Mouse (Mus musculus): ENCODE measurements around the gene Bcr. TPM values are rescaled to one million over a fixed set of nuclear protein-coding genes. Genes with fewer than 3 reads are reported as not detected.
A peak's percentile ranks its signal among the peaks of the same experiment; 100 is the strongest.

The Bcr gene
- polyA plus RNA-seq, 1 experiment from 2014 or later: 9.1 TPM

DNA sequence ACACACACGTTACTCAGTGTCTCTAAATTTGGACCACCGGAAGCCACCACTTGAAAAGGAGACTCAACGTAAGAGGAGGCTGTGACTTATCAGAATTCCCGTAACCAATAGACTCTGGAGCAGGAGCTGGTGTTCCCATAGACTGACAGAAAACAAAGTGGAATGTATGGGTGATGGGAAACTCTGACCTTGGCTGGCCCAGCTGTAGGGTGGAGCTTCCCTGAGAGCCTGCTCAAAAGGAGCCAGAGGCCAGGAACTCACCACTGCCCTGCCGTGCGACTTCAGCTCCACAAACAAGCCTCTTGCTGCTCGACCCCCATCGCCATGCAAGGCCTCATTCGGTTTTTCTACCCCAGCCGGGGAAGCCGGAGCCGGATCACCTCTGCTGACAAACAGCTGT, 113.3 kb downstream of the Bcr start:
- peaks cover 88% of the 10 kb centered on the region for H3K36me3 ChIP-seq
- no peak for ATAC-seq (ENCODE audit: low FRiP score, low read depth)

DNA sequence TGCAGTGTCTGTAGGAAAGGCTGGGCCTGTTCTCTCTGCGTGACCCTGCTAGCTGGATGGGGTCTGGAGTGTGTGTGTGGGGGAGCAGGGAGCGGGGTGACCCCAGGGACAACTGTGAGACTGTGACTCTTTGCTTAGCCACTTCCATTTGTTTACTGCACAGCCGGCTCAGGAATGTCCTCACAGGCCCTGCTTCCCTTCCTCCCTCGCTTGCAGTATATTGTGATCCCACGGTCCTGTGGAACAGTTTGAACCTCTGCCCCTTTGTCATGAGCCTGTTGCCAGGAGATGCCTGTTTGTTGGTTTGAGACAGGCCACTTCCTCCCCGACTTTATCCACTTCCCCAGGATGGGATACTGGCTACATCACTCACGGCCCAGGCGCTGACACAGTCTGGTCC, 116.1 kb downstream of the Bcr start:
- Histone ChIP-seq H3K4me3 (no peak overlapping the region), H3K27ac (no peak overlapping the region), H3K27me3 (no peaks in the 10 kb centered on the region), H3K36me3 (peaks cover 93% of the 10 kb centered on the region), H3K9ac (no peak overlapping the region), H3K4me2 (replicated peaks) (no peak overlapping the region), H3K9me3 (no peaks in the 10 kb centered on the region), H3K4me1 (no peaks in the 10 kb centered on the region)
- 83% methylated on average over 8 of the region's 8 CpGs for WGBS
- ATAC-seq (ENCODE audit: low FRiP score, low read depth): no peak

More for the DNA sequence above, 113.3 kb downstream of the Bcr start:
- Histone ChIP-seq H3K4me2 (replicated peaks) (no peak overlapping the region), H3K9ac (no peak overlapping the region; the same call in 1 of the 2 replicates), H3K27me3 (no peaks in the 10 kb centered on the region), H3K4me3 (no peak overlapping the region), H3K9me3 (no peaks in the 10 kb centered on the region), H3K4me1 (no peaks in the 10 kb centered on the region), H3K27ac (no peak overlapping the region)
- WGBS: 86% methylated on average over 12 of the region's 12 CpGs

DNA sequence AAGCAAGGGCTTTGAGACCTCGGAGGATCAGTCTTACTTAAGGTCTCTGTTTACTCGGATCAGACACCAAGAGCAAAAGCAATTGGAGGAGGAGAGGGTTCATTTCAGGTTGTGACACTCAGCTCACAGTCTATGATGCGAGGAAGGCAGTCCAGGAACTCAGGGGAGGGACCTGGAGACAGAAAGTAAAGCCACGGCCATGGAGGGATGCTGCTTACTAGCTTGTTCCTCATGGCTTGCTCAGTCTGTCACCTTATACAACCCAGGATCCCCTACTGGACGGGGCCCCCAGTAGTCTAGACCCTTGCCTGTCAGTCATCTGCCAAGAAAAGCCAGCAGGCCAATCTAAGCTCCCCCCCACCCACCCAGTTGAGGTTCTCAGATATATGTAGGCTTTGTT, 118.5 kb downstream of the Bcr start:
- Histone ChIP-seq H3K4me3 (no peak overlapping the region), H3K27ac (no peak overlapping the region), H3K9me3 (no peaks in the 10 kb centered on the region), H3K27me3 (no peaks in the 10 kb centered on the region), H3K9ac (no peak overlapping the region), H3K36me3 (peaks cover 95% of the 10 kb centered on the region), H3K4me2 (replicated peaks) (no peak overlapping the region), H3K4me1 (no peaks in the 10 kb centered on the region; the same call in 1 of the 2 replicates)
- 89% methylated on average over 5 of the region's 5 CpGs for WGBS
- ATAC-seq (ENCODE audit: low FRiP score, low read depth): no peak

DNA sequence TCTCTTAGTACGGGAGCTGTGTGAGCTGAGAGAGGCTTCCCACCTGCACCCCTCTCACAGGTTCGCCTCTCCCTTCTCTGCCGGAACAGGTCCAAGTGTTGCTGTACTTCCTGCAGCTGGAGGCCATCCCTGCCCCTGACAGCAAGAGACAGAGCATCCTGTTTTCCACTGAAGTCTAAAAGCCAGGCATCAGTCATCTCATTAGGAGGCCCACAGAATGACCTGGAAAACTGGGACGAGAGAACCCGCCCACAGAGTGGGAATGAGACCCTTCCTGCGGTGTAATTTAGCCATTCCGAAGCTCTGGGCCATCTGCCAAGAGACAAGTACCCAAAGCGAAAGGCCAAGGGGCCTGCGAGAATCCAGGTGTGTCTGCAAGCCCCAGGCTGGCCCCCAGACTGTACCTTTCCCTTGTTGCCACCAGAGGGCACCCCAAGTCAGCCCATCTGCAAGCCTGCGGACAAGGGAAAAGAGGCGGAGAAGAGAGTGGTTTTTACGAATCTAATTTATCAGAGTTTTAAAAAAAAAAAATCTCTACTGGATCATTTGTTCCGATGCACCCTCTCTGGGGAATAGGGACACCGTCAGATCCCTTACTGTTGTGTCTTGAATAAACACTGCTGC, 121.9 kb downstream of the Bcr start:
- peak overlapping the region; percentile 17; the same call in 1 of the 2 replicates for H3K27ac ChIP-seq
- no peak overlapping the region for H3K4me3 ChIP-seq
- peak; percentile 69; the same call in 1 of the 2 replicates for ATAC-seq (ENCODE audit: low FRiP score, low read depth)
- H3K9ac ChIP-seq: no peak overlapping the region
- H3K4me1 ChIP-seq: no peaks in the 10 kb centered on the region; the same call in 1 of the 2 replicates
- no peaks in the 10 kb centered on the region for H3K9me3 ChIP-seq
- no peak overlapping the region for H3K4me2 ChIP-seq (replicated peaks)
- WGBS: 34% methylated on average over 14 of the region's 14 CpGs
- no peaks in the 10 kb centered on the region for H3K27me3 ChIP-seq
- peaks cover 78% of the 10 kb centered on the region for H3K36me3 ChIP-seq

DNA sequence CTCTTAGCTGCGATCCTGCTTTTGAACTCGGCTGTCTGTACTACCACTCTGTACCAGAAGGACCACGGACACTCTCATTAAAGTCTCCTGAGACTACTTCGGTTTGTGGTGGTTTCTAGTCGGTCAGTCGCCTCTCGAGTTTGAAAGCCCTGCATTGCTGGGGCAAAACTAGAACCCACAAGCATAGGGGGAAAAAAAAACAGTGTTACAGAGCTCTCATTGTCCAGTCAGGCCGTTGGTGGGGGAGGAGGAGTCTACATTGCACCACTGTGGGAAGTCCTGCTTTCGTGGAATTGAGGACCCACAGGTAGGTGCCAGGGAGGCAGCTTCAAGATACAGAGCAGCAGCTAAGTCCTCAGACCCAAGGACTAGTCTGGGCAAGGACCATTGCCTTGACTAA, 124.4 kb downstream of the Bcr start:
- WGBS: 82% methylated on average over 9 of the region's 9 CpGs
- ATAC-seq (ENCODE audit: low FRiP score, low read depth): no peak
- Histone ChIP-seq H3K9ac (no peak overlapping the region), H3K36me3 (peaks cover 53% of the 10 kb centered on the region), H3K27ac (no peak overlapping the region), H3K4me2 (replicated peaks) (no peak overlapping the region), H3K4me1 (no peaks in the 10 kb centered on the region; the same call in 1 of the 2 replicates), H3K9me3 (no peaks in the 10 kb centered on the region), H3K4me3 (no peak overlapping the region), H3K27me3 (no peaks in the 10 kb centered on the region)

DNA sequence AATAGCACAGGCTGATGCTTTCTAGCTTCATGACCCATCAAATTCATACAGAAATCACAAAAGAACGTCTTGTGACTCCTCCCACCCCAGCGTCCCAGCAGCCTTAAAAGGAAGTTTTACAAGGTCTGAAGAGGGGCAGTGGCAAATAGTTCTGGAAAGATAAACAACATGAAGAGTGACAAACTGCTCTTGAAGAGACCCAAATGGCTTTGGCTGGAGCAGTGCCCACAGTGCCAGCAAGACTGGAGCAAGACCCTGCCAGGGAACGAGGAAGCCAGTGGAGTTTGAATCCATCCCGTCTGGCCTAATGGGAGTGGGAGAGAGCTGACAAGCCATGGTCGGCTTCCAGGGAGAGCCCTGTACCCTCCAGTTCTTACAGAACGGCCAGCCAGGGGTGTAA, 126.2 kb downstream of the Bcr start:
- WGBS: 57% methylated on average over 6 of the region's 6 CpGs
- Histone ChIP-seq H3K4me1 (no peaks in the 10 kb centered on the region; the same call in 1 of the 2 replicates), H3K27ac (no peak overlapping the region; the same call in 1 of the 2 replicates), H3K4me3 (no peak overlapping the region), H3K9ac (no peak overlapping the region), H3K27me3 (no peaks in the 10 kb centered on the region), H3K36me3 (peaks cover 35% of the 10 kb centered on the region), H3K4me2 (replicated peaks) (no peak overlapping the region), H3K9me3 (no peaks in the 10 kb centered on the region)
- ATAC-seq (ENCODE audit: low FRiP score, low read depth): no peak

DNA sequence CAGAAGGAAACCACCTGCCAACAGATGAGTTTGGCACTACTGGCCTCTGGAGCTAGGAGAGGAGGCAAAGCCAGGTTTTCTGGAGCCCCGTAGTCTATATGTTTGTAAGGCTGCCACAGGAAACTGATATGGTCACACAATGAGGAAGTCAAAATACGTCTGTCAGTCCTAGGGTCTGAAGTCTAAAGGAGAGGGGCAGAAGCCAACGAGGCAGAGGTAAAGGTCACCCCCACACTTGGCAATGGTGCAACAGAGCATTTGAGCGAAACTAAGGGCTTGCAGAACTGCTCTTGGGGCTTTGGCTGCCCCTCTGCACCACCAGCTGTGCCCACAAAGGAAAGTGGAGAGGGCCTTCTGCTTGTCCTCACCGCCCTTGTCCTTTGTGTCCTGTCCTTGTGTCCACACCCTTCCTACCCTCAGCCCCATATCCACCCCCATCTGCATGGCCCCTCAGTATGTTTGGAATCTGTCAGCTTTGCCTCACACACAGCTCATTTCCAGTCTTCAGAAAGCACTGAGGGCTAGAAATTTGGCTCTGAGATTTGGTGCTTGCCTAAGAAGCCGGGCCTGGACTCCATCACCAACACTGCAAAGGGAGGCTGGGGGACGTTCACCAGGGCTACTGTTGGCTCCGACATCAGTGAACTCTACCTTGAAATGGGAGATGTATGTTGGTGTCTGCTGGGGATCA, 127.1 kb downstream of the Bcr start:
- H3K4me2 ChIP-seq (replicated peaks): no peak overlapping the region
- no peaks in the 10 kb centered on the region for H3K9me3 ChIP-seq
- H3K36me3 ChIP-seq: peaks cover 28% of the 10 kb centered on the region
- no peak overlapping the region for H3K9ac ChIP-seq
- no peak overlapping the region for H3K4me3 ChIP-seq
- 75% methylated on average over 8 of the region's 8 CpGs for WGBS
- ATAC-seq (ENCODE audit: low FRiP score, low read depth): no peak
- no peaks in the 10 kb centered on the region for H3K4me1 ChIP-seq
- H3K27ac ChIP-seq: no peak overlapping the region; the same call in 1 of the 2 replicates
- no peaks in the 10 kb centered on the region for H3K27me3 ChIP-seq

DNA sequence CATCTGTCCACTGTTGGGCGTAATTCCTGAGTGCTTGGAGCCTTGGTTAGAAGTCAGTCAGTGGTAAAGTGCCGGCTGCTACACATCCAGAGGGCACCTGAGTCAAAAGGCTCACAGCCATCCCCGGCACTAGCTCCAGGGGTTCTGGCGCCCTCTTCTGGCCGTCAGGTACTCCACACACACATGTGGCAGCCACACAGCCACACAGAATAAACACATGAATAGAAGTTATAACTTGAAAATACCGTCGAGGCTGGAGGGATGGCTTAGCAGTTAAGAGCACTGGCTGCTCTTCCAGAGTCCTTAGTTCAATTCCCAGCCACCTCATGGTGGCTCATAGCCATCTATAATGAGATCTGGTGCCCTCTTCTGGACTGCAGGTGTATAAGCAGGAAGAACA, 131.3 kb downstream of the Bcr start:
- 52% methylated on average over 7 of the region's 7 CpGs for WGBS
- no peaks in the 10 kb centered on the region for H3K9me3 ChIP-seq
- H3K27me3 ChIP-seq: no peaks in the 10 kb centered on the region
- H3K4me2 ChIP-seq (replicated peaks): no peak overlapping the region
- H3K4me1 ChIP-seq: no peaks in the 10 kb centered on the region
- H3K9ac ChIP-seq: no peak overlapping the region
- H3K36me3 ChIP-seq: no peaks in the 10 kb centered on the region
- no peak overlapping the region for H3K27ac ChIP-seq
- ATAC-seq (ENCODE audit: low FRiP score, low read depth): no peak
- H3K4me3 ChIP-seq: no peak overlapping the region

DNA sequence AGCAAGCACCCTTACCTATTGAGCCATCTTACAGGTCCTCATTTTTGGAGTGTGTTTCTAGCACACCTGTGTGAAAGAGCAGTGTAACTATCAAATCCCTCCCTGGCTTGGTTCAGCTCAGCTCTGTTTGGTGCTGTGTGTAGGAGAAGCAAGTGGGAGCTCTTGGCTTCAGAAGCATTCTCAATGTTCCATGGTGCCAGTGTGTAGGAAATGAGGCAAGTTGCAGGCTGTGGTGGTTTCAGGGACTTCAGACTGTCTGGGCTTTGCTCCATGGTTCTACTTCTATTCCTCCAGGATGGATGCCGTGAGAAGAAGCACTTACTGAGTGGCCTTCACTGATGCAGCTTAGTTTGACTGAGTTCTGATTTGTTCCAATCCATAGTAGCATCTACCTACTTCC, 137.4 kb downstream of the Bcr start:
- no peak overlapping the region for H3K4me3 ChIP-seq

DNA sequence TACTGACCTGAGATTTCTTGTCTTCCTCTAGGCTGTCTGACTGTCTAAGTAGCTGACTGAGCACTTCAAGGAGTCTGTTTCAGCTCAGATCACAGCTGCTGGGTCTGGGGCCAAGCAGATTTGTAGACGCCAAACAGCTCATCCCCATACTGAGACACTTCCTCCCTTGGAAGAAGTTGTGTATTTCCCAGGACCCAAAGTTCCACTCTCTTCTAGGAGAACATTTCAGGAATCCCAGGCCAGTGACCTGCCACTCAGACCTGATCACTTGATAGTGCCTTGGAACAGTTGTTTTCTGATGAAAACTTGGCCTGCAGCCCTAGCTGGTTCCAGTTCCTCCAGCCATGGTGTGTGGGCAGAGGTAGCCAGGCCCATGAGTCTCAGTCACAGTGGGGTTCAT, 140.3 kb downstream of the Bcr start:
- Histone ChIP-seq H3K9me3 (no peaks in the 10 kb centered on the region), H3K9ac (no peak overlapping the region), H3K27ac (no peak overlapping the region), H3K36me3 (no peaks in the 10 kb centered on the region), H3K4me3 (no peak overlapping the region), H3K4me1 (no peaks in the 10 kb centered on the region), H3K4me2 (replicated peaks) (no peak overlapping the region), H3K27me3 (no peaks in the 10 kb centered on the region)
- no peak for ATAC-seq (ENCODE audit: low FRiP score, low read depth)
- 86% methylated on average over 1 of the region's 1 CpGs for WGBS

More for the DNA sequence above, 137.4 kb downstream of the Bcr start:
- no peaks in the 10 kb centered on the region for H3K36me3 ChIP-seq
- H3K27ac ChIP-seq: no peak overlapping the region
- no peaks in the 10 kb centered on the region for H3K9me3 ChIP-seq
- H3K9ac ChIP-seq: no peak overlapping the region
- H3K27me3 ChIP-seq: no peaks in the 10 kb centered on the region
- H3K4me2 ChIP-seq (replicated peaks): no peak overlapping the region
- ATAC-seq (ENCODE audit: low FRiP score, low read depth): no peak
- H3K4me1 ChIP-seq: no peaks in the 10 kb centered on the region
- WGBS: 70% methylated on average over 1 of the region's 1 CpGs

DNA sequence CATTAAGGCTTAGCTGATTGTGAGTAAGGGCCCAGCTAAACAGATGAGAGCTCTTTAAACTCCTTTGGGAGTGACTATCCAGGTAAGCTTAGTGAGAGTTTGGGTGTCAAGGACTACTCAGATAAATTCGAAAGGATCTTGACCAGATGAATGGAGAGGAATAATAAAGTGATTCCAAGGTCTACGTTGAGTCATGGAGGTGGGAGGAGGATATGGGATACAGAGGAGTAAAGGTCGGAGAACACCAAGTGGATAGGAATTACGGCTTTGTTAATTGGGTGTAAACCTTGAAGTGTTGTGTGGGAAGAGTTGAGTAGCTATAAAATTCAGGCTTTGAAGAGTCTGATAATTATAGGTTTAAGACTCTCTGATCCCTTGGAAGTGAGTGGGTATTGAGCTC, 145.8 kb downstream of the Bcr start:
- Histone ChIP-seq H3K9ac (no peak overlapping the region), H3K9me3 (no peaks in the 10 kb centered on the region), H3K4me2 (replicated peaks) (no peak overlapping the region), H3K4me3 (no peak overlapping the region), H3K27me3 (no peaks in the 10 kb centered on the region), H3K4me1 (no peaks in the 10 kb centered on the region), H3K36me3 (no peaks in the 10 kb centered on the region), H3K27ac (no peak overlapping the region)
- no peak for ATAC-seq (ENCODE audit: low FRiP score, low read depth)
- 41% methylated on average over 4 of the region's 4 CpGs for WGBS

DNA sequence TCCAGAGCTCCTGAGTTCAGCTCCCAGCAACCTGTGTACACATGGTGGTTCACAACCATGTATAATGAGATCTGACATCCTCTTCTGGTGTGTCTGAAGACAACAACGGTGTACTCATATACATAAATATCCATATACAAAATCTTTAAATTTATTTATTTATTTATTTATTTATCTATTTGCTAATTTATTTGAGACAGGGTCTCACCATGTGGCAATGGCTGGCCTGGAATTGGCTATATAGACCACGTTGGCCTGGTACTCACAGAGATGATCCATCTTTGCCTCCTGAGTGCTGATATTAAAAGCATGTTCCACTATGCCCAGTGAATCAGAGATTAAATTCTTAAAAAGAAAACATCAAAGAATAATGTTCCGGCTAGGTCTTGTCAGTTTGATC, 150.4 kb downstream of the Bcr start:
- no peak overlapping the region for H3K27ac ChIP-seq
- no peak overlapping the region for H3K9ac ChIP-seq
- H3K4me1 ChIP-seq: peaks cover 9% of the 10 kb centered on the region
- no peak overlapping the region for H3K4me3 ChIP-seq
- ATAC-seq (ENCODE audit: low FRiP score, low read depth): no peak
- H3K9me3 ChIP-seq: no peaks in the 10 kb centered on the region
- no peaks in the 10 kb centered on the region for H3K36me3 ChIP-seq
- 94% methylated on average over 3 of the region's 3 CpGs for WGBS
- H3K27me3 ChIP-seq: no peaks in the 10 kb centered on the region
- H3K4me2 ChIP-seq (replicated peaks): no peak overlapping the region
